Mouse (Mus musculus) layer of hippocampus, adult 9-11 months (tissue): Measurements from ENCODE around the gene Htr1b.

Experiments
- DNase-seq: peaks from one replicate; pipeline ENCODE4 v3.0.0; 2022

Gene Htr1b

DNA sequence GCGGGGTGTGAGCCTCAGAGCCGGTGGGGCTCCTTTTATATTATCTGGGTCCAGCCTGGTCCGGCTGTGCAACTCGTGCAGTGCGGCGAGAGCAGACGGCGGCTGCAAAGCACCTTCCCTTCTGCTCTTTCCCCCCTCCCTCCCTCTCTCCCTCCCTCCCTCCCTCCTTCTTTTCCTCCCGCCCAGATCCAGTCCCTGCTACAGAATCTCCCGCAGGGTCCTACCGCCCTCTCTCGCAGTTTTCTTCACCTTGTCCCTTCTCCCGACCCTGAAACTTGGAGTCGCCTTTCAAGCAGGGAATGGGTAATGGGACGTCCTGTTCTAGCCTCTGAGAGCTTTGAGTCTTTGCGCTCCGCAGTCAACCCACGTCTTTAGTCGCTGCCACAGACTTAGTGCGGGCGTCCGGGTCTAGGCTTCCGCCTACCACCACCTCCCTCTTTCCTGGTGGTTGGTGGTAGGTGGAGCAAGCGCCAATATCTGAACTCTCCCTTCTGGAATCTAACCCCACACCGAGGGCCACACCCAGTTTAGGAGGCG is at the start of gene Htr1b:
Gene Htr1b (minus strand): TSS at position 392 of the 537 bp plus-strand sequence.
- peak; percentile 27 for DNase-seq

GRCm38 (mm10) chr9:81676716-81677115 is 43.1 kb upstream of the Htr1b start:
- no peak for DNase-seq

DNA sequence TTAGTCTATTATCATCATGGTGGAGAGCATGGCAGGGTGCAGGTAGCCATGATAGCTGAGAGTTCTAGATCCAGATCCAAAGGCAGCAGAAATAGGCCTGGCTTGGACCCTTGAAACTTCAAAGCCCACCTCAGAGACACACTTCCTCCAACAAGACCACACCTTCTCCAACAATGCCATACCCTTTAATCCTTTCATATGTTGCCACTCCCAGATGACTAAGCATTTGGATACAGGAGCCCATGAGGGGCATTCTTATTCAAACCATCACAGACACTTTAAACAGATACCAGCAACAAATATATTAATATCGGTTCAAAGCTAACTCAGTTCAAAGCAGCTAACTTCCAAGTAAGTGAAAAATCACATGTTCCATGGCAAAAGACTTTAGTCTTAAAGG is 3.9 kb upstream of the Htr1b start:
- DNase-seq: no peak

DNA sequence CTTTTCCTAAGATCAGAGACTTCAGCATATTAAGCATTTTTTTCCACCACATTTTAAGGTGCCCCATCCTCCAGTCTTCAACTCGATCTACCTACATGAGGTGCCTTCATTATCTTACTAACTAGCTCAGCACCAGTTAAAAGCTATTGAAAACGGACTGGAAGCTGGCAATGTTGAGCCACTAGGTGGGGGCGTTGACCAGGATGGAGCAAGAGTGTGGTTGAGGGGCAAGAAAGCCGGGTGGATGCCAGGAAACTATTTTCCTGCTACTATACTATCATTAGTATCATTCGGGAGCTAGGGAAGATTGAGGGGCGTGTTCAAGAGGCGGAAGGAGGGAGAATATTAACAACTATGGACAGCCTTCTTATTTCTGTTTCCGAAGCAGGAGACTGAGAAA is 1.5 kb upstream of the Htr1b start:
- DNase-seq: no peak

DNA sequence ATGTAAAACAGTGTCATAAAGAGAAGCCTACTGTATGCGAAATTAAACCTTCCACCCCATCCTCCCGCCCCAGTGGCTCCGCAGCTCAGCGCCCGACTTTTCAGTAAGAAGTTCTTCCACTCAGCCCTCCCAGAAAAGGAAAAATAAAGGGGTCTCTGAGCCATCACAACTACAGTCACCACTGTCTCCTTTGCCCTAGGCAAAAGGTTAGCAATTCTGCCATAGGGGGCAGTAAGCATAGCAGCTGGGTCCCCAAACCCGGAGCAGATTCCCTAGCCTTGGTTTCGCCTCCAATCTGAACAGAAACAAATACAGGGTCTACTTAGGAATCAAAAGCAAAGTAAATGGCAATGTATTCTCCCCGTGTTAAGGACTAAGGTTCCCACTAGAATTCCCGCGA is 535 bp upstream of the Htr1b start:
- no peak for DNase-seq

GRCm38 (mm10) chr9:81632736-81633436 is 742 bp downstream of the Htr1b start:
- DNase-seq: peak; percentile 4

GRCm38 (mm10) chr9:81632191-81632735 is 1.4 kb downstream of the Htr1b start:
- DNase-seq: no peak

DNA sequence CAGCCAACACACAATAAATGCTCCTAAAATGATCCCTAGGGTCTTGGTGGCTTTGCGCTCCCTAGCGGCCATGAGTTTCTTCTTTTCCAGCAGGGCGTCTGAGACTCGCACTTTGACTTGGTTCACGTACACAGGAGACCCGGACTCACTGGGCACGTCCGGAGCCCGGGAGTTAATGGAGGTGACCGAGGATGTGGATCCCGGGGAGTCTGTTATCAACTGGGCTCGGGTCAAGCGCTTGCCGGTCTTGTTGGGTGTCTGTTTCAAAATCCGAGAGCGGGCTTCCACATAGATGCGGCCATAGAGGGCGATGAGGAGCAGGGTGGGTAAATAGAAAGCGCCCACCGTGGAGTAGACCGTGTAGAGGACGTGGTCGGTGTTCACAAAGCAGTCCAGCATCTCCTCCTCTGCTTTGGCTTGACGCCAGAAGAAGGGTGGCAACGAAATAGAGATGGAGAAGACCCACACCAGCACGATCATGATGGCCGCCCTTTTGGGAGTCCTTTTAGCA is 2.0 kb downstream of the Htr1b start:
- peak; percentile 7 for DNase-seq

DNA sequence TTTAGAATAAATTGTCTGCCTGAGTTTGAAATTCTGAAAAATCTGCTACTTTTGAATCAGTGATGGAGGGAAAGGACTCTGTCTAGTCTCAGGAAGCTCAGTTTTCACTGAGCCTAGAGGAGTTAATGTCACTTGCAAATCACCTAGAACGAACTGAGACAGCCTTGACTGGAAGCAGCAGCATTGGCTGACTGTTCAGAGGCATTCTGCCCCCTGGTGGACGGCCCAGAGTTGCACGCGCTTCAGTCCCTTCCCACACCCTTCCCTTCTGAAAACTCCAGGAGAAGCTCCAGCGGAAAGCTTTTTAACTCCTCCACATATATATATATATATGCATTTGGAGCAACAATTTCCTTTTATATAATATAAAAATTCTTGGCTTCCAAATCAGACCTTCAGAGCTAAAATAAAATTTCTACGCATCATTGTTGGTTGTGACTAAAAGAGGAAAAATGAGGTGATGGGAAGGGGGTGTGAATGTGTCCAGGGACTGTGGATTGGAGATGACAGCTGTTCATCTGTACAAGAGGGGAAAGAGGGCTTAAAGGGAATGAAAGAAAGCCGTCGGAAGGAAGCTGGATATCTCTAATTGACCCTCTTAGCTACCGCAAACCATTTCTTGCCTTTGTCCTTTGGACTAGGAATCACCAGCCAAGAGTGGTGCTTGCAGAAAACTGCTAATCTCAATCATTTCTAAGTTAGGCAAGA is 6.6 kb downstream of the Htr1b start:
- peak; percentile 42 for DNase-seq

DNA sequence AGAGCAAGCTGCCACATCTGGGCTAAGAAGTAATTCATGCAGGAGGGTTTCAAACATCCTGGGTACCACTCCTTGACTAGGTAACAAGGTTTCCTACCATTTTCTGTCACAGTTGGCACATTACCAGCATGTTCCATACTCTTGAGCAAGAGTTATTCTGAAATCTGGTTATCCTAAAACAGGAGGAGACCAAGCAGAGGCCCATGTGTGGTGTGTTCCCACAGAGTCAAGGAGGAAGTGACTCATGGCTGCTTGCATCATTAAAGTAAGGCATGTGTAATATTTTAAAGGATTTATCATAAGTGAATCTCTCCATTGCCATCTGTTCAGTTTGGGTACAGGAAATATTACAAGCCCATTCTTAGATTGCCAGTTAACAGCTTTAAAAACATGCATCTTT is 7.7 kb downstream of the Htr1b start:
- DNase-seq: peak; percentile 20

DNA sequence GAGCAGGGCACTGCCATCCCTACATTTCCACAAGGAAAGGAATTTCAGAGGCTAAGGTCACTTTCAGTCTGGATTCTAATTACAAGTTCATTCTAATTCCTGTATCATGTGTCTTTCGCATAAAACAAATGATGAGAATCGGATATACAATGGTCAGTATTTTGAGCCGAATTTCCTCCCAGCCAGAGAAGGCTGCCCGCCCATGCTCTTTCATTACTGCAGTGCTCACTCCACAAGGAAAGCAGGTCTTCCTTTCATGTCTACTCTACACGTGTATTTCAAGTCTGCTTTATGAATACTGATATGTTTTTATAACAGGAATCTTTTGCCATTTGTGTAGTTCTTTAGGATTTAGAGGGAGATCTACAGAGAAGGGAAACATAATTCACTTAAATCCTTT is 10.8 kb downstream of the Htr1b start:
- DNase-seq: no peak

- no peak for DNase-seq
These were observed 22.6 kb downstream of the Htr1b start for GRCm38 (mm10) chr9:81611022-81611421.
